Mouse (Mus musculus): Measurements from ENCODE around the gene March8.
"Not testable (repeated sequence)": the region's sequence is repeated elsewhere in the genome, so short reads cannot be mapped to it uniquely, and the experiment has no call there.

DNA sequence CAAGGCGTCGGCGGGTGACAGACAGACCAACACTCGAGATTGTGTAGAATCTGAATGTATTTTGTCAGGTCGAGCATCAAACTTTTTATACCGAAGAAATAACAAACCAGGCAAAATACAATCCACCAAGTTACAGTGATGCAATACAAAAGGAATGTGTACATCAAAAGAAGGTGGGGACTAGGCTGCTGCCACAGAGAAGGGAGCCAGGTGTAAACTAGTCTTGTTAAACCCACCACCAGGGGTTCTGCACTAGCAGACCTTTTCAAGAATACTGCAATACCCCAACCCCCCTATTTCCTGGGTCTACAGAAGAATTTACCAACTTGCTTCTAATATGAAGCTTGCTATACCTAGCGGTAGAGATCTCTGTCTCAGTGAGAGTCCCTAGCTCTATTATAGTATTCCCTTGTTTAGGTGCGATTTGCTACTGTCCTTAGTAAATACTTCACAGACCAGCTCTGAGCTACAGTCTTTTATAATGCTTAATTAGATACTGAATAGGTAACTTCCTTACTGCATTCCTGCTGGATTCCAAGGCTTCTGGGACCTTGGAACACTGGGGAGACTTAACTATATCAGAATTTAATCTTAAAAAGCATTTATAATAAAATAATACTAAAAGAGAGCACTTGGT, 18.6 kb downstream of the March8 start:
- TF ChIP-seq CTCF (IDR thresholded peaks at IDR 0.05; ENCODE audit: insufficient read depth, low read length); POLR2A (IDR thresholded peaks at IDR 0.05; ENCODE audit: borderline replicate concordance, extremely low read depth, low read depth, low read length): not testable (repeated sequence)

Data from lung, adult 2 months (tissue).